Mouse (Mus musculus) kidney, postnatal 14 days (tissue): ENCODE measurements around the gene Ccdc162.
"Not testable (repeated sequence)": the region's sequence is repeated elsewhere in the genome, so short reads cannot be mapped to it uniquely, and the experiment has no call there.

Experiments used
- DNase-seq: peaks from one replicate; pipeline ENCODE4 v3.0.0; 2022; ENCODE audit warnings: mixed read lengths

The Ccdc162 gene

DNA sequence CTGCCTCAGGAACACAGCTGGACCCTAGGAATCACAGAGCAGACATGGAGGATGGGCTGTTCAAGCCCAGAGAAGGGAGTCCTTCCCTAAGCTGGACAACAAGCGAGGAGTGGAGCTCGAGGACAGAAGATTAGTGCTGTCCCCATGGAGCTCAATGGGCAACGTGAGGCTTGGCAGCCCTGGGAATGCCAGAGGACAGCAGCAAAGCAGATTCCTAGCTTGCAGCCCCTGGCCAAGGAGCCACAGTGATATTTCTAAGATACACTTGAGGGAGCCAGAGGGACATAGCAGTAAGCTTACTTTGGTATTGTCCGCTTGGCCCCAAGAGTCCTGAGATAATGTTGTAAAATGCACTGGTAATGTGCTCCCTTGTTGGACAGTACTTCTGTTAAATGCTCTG is 25.5 kb downstream of the Ccdc162 start:
- no peak for DNase-seq

DNA sequence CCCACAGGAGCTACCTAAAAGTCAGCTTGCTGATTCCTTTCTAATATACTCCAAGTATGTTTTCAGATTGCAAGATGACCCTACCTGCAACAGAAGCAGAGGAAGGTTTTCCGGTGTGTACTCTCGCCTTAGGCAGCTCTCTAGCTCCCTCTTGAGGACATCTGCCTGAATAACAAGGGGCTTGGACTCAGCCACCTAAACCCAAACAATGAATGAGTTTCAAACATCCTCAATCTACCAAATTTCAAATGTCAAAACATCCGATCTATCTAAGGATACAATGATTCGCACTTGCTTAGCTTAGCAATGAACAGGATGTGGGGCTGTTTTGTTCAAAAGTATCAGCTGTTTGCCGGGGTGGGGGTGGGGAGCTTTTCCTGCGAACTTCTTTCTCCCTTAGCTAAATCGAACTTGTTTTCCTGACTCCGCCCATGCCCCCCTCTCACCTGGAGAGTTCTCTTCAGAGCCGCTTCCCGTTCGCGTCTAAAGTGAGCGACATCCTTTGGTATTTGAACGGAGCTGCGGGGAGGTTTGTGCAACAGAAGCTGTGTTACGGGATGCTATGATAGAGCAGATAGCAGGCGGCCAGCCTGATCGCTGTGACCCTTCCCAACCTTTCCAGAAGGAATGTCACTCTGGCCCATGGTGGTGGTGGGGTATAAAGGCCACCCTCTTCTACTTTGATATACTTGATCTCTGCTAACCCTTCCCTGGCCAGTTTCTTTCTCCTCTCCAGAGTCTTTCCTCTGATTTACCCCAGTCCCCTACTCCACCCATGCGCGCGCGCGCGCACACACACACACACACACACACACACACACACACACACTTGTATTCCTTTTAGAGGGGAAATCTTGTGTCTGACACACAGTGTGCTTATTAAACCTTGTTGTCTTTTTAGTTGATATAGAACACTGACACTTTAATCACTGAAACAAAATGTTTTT is 26.2 kb downstream of the Ccdc162 start:
- DNase-seq: peak; percentile 73

DNA sequence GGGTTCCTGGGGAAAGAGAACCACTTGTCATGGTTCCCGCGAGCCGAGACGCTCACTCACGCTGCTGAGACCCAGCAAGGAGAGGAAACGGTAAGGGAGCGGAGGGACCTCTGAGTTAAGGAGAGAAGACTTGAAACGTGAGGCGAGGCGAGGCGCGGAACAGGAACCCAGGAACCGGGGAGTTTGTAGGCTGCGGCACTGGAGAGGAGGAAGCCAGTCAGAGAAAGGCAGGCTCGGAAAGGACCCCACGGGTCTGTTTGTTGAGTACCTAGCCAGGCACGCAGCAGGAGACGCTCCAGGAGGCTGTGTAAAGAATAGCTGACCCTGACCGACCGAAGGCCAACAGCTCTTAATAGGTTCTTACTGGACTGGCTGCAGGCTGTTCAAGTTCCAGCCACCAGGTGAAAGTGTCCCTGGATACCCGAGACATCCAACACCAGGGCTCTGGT is 31.9 kb downstream of the Ccdc162 start:
- peak; percentile 78 for DNase-seq

DNA sequence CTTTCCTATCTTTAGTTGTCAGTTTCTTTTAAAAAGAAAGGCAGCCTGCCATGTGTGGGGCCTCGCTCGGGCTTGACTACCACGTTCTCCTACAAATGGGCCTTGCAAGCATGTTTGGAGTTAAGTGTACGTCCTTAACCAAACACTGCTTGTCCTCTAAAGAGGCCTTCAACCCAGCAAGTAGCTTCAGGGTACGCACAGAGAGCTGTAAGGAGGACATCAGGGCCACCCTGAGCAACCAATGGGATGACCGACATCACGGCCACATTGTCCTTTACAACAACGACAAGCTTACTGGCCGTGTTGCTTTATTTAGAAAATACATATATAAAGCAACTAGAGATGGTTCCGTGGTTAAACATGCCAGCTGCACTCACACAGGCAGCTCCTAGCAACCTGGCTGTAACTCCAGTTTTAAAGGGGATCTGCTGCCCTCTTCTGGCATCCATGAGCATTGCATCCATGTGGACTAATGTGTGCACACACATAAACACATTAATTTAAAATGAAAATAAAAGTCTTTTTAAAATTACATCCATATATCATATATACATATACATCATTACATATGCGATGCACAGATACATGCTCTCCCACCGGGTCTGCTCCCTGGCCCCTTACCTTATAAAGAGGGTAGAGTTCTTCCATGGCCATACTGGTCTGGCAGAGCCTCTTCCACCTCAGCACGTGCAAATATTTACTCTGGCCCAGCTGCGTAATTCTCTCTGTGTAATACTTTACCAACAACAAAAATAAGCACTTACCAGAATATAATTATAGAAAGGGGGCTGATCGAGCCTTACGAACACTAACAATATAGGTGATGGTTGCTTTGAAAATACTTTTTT is 33.7 kb downstream of the Ccdc162 start:
- DNase-seq: peak; percentile 88

DNA sequence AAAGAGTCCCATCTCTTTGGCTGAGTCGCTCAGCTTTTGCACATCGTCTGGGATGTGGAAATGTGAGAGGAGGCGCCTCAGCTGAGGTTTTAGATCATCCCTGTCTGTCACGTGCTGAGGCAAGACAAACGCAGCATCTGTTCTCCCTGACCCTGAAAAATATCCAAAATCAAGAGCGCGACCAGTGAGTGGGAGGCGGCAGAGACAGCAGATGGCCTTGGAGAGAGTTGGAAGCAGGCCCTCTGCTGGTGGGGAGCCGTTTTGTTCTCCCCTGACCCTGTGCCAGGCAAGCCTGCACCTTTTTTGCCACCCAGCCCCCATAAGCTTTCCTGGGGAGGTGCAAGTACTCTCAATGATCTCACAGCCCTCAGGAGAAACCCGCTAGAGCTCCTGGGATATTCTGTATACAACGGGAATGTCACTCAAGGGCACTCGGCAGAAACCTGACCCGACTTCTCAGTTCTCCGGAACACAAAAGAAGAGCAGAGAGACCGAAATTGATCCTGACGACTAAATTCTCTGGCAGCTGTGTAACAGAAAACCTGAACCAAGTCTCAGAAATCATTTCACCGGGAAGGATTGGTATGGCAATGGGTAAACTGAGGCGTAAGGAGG is 37.6 kb downstream of the Ccdc162 start:
- DNase-seq: peak; percentile 80

DNA sequence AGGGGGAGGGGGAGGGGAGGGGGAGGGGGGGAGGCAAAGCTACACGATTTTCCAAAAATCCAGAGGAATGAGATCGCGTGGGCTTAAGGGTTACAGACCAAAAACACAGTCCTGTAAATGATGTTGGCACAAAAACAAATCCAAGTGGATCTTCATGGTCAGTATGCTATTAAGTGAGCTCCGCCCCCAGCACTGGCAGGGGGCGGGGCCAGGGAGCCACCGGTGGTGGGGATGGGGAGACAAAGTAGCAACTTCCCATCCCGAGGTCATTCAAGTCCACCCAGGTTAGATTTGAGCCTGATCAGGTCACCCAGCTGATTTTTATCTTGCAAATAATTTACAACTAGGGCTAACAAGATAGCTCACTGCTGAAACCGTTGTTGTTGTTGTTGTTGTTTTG is 39.0 kb downstream of the Ccdc162 start:
- peak; percentile 27 for DNase-seq

DNA sequence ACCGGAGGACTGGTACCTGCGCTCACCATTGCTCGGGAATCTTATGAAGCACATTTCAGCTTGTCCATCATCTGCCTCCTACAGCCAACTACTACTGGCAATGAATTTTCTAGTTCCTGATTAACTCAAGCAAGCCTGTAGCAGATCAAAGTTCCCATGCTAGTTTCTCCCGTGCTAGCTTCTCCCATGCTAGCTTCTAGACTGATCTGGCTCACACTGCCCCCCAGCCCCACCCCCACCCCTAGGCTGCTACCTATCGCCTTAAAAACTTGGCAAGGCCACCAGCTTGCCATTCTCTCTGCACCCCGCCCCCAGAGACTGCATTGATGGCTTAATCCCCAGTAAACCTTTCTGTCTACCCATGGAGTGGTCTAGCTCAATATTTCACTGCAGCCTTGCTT is 39.8 kb downstream of the Ccdc162 start:
- DNase-seq: peak; percentile 69

DNA sequence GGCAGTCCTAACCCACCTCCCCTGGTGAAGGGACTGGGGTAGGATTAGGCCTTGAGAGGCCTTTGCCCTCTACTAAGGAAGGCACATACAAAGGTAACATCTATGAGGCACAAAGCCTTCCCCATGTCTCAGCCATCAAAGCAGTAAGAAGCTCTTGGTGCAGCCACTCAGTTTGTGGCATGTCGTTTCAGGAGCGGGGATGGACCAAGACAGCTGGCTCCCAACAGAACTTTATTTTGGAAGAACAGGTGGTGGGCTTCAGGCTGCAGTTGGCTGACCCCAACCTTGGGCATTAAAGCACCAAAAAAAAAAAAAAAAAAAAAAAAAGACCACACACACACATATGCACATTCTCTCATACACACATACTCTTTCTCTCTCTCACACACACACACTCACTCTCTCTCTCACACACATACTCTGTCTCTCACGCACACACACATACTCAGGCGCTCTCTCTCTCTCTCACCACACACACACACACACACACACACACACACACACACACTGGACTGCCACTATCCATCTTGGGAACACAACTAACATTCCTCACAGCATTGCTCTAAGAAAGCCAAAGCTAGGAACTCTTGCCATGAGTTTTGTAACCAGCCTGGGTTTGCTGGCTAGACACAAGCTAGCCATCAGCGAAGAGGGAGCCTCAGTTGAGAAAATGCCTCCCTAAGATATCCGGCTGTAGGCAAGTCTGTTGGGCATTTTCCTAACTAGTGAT is 40.4 kb downstream of the Ccdc162 start:
- no peak for DNase-seq

DNA sequence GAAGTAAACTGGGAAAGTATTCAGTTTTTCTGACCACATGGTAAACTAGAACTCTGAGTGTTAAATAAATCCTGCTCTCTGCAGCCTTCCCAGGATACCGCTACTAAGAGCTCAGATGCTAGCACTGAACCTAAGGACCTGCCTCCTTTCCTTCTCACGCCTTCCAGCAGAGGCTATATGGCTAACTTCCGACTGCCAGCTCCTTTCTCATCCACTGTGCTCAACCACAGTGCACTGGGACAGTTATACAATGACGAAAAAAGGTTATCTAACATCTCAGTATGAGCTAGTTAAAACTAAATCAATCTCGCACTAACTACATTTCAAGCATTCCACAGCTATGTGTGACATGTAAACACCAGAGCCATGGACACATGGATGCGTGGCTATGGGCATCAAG is 41.2 kb downstream of the Ccdc162 start:
- no peak for DNase-seq

DNA sequence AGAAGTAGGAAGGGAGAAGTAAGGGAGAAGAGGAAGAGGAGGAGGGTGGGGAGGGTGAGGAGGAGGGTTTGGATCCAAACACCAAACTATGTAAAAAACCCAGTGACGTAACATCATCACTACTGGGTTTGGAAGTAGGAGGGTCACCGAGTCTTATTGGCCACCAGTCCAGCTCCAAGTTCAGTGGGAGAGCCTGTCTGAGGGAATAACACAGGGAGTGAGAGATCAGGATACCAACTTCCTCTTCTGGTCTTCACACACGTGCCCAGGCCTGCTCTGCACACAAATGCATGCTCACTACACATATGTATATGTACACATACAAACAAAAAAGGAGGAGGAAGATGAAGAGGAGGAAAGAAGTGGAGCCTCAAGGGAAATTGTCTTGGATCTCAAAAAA is 42.1 kb downstream of the Ccdc162 start:
- no peak for DNase-seq

DNA sequence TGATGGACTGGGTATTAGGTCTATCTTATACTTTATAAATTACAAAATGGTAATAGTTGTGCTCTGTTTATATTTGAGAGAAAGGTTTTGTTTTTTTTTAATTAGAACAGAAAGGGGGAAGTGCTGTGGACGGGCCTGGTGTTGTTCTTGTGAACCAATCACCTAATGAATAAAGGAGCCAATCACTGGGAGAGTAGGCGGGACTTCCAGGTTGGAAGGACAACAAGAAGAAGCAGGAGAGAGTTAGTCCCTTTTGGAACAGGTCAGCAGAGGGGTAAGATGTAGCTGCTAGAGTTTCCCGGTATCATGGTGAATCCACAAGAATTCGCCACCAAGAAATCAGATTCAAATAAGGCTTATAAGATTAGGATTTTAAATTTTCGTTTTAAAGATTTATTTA is 46.2 kb downstream of the Ccdc162 start:
- no peak for DNase-seq

DNA sequence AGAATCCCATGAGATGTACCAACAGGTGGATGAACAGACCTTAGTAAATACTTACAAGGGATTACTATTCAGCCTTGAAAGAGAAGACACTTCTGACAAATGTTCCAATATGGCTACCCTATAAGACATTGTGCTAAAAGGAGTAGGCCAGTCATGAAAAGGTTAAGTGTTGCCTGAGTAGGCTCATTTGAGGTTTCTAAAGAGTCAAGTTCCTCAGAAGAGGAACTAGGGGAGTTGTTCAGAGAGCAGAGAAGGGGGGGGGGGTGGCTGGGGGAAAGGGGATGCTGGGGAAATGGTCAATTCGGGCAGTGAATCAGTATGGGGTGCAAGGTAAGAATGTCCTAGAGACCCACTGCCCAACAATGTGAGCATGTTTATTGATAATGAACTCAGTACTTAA is 50.9 kb downstream of the Ccdc162 start:
- DNase-seq: no peak

DNA sequence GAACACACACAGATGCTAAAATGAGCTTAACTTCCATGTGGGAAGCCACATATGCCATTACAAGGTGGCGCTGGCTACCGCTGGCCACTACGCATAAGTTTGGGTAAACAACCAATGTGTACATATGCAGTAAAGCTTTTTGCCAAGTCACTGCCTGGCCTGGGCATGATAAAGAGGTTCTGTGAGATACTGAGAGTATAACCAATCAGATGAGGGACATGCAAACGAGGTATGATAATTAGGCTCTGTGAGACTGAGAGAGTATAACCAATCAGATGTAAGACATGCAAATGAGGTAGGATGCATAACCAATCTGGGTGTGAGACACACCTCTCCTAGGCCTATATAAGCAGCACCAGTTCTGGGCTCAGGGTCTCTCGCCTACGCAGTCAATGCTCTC is 56.8 kb downstream of the Ccdc162 start:
- not testable (repeated sequence) for DNase-seq

DNA sequence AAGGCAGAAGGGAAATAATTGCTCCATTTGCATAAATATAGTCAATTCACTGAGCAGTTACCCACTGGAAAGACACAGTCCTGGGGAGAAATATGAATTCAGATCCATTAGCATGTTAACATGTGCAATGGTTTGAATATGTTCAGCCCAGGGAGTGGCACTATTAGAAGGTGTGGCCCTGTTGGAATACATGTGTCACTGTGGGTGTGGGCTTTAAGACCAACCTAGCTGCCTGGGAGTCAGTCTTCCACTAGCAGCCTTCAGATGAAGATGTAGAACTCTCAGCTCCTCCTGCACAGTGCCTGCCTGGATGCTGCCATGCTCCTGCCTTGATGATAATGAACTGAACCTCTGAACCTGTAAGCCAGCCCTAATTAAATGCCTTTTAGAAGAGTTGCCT is 60.8 kb downstream of the Ccdc162 start:
- not testable (repeated sequence) for DNase-seq

DNA sequence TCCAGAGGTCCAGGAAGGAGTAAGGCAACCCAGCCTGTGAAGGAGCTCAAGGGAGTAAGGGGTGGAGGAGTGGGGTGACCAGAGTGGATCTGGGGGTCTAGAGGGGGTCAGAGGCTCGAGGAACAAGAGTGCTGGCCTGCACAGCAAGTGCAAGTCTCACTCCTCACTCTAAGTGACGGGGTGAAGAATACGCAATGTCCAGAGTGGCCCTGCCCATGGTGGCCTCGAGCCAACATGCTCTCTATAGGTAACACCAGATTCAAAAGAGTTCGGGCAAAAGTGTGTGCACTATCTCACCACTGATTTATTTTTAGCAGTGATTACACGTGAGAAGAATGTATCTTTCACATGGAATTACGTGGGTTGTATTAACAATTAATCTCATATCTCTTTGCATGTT is 63.4 kb downstream of the Ccdc162 start:
- DNase-seq: no peak

DNA sequence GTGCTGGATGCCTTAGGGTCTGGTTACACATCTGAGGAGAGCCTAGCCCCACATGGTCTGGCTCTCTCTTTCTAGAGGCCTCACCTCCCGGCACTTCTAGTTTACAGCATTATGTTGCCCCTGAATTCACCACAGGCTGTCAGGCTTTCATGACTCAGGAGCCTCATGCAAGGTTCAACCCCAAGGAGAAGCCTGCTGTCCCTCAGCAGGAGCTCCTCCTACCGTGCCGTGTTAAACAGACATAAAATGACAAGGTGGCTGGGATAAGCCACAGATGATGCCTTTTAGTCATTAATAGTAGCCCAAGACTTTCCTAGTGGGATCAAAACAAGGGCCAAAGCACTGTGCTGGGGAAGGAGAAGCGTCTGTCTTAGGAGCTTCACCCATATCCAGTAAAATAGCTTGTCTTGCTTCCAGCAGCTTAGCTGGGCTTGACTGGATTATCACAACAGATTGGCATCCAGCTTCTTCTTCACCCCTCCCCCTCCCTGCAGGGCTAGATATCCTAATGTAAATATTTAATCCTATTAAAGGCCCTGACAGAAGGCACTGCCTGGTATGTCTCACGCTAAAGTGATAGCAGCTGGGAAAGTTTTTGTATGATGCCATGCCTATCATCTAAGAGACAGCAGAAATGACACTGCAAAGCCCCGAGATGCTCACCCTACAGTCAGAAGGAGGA is 64.2 kb downstream of the Ccdc162 start:
- no peak for DNase-seq

DNA sequence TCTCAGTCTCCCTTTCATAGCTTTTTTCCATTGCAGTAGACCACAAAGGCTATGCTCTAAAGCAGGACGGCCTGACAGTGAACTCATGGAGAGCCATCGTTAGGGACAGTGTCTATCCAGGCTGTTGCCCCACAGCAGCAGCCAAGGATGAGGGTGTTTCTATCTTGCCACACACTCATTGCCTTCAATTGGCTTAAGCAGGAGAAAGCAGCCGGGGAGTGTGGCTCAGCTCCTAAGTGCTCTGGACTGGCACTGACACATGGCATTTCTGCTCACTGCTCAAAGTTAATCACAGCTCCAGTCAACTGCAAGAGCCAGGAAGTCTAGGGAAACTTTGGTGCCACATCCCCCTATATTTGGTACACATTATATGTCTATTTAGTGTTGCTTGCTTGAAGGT is 64.9 kb downstream of the Ccdc162 start:
- no peak for DNase-seq

DNA sequence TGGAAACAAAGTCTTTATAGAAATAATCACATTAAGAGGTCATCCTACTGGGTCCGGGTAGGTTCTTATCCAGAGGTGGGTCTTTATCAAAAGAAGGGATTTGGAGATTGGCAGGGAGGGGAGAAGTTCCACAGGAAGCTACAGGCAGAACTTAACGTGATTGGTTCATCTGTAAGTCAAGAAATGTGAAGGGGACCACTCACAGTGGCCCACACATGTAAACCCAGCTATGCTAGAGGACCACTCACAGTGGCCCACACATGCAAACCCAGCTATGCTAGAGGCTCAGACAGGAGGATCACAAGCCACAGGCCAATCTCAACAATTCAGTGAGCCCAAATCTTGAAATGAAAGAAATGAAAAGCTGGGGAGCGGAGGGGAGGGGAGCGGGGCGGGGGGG is 67.2 kb downstream of the Ccdc162 start:
- no peak for DNase-seq

DNA sequence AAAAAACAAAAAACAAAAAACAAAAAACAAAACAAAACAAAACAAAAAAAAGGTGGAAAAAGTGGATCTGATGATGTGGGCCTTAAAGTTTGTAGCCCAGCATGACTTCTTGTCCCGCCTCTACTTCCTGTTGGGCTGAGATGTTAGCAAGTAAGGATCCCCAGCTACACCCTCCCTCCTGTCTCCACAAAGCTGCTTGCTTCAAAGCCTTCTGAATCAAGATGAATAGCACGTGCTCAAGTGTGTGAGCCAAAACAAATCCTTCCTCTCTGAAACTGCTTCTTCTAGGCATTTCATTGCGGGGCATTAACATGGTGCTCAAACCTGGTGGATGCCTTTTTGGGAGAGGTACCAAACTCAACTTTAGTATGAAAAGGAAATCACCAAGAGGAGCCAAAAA is 77.7 kb downstream of the Ccdc162 start:
- no peak for DNase-seq

DNA sequence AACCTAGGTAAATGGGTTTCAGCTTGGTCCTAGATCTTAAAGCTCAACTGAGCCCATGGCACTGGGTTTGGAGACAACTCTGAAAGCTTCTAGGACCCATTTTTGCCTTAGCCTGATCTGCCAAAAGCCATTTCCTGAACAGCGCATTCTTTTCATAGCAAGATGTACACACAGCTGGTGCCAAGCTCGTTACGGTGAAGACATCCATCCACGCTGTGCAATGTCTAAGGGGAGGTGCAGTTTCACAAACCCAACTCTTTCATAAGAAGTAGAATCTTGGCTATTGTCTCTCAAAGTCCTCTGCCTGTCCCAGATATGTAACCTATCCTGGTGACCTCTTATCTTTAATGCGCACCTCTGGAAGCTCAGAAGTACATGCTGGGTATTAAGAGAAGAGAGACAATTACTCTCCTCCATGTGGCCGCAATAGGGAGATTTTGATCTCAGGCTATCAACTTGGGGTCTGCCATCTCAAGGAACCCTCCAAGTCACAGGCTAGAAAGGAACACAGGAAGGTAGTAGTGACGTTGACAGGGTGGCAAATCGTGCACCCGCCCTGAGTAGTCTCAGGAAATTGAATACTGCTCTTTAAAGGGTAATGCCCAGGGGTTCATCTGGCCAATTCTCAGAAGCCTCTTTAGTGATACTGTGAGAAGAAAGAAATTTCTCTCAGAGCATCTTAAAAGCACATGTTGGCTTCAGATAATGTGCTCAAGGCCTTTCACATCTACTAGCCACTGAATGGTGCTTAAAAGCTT is 81.0 kb downstream of the Ccdc162 start:
- DNase-seq: no peak

DNA sequence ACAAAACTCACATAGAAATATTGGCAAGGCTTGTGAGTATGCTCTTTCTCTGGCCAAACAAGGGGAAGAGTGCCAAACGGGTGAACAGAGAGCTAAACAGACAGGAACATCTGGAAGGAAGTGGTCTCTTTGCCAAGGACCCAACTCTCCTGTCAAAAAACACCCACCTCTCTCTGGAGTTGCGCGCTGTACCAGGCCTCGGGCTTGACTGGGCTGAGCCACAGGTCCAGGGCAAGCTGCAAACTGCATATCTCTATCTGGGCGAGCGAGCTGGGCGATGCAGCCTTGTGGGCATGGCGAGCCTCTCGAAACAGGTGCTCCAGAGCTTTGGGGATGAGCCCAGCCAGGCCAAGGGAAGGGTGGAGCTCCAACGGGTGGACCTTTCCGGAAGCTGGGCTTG is 82.6 kb downstream of the Ccdc162 start:
- no peak for DNase-seq
